Mouse (Mus musculus): ENCODE data around the gene Atp6v1e1. TPM values are rescaled to one million over a fixed set of nuclear protein-coding genes. Genes with fewer than 3 reads are reported as not detected.

The Atp6v1e1 gene
- total RNA-seq, 2 experiments from 2014 or later = 467 to 509 TPM

GRCm38 (mm10) chr6:120806999-120807737 lies 15.4 kb downstream of the Atp6v1e1 start:
- Histone ChIP-seq H3K4me3 (no peak overlapping the region), H3K27ac (no peak overlapping the region)
- TF ChIP-seq CTCF (conservative IDR thresholded peaks at IDR 0.05) = no peak
- no peak for DNase-seq (ENCODE audit: low spot score in 2 of 2)

- no peak for TF ChIP-seq CTCF (conservative IDR thresholded peaks at IDR 0.05)
- Histone ChIP-seq H3K27ac (peak overlapping the region; percentile 50), H3K4me3 (no peak overlapping the region)
- DNase-seq (ENCODE audit: low spot score in 2 of 2) = no peak
Measured at GRCm38 (mm10) chr6:120799581-120800041, 23.0 kb downstream of the Atp6v1e1 start.

- TF ChIP-seq CTCF (conservative IDR thresholded peaks at IDR 0.05) = no peak
- peak overlapping the region; percentile 50; the same call in 1 of the 2 replicates for H3K27ac ChIP-seq
Measured at GRCm38 (mm10) chr6:120798905-120799304, 23.7 kb downstream of the Atp6v1e1 start.

GRCm38 (mm10) chr6:120798019-120798418 lies 24.6 kb downstream of the Atp6v1e1 start:
- H3K4me3 ChIP-seq = no peak overlapping the region
- TF ChIP-seq CTCF (conservative IDR thresholded peaks at IDR 0.05) = no peak
- H3K27ac ChIP-seq = 0 out of 2 replicates have a peak overlapping the region, but pooled peaks have one; percentile 32
- no peak for DNase-seq (ENCODE audit: low spot score in 2 of 2)

More at GRCm38 (mm10) chr6:120798905-120799304, 23.7 kb downstream of the Atp6v1e1 start:
- DNase-seq (ENCODE audit: low spot score in 2 of 2) = no peak
- no peak overlapping the region for H3K4me3 ChIP-seq

- no peak overlapping the region for H3K4me3 ChIP-seq
- DNase-seq (ENCODE audit: low spot score in 2 of 2) = no peak
- H3K27ac ChIP-seq = peak overlapping the region; percentile 53; the same call in 1 of the 2 replicates
- TF ChIP-seq CTCF (conservative IDR thresholded peaks at IDR 0.05) = no peak
Measured at GRCm38 (mm10) chr6:120796111-120796510, 26.5 kb downstream of the Atp6v1e1 start.

- peak overlapping the region; percentile 53 for H3K27ac ChIP-seq
- TF ChIP-seq CTCF (conservative IDR thresholded peaks at IDR 0.05) = no peak
- DNase-seq (ENCODE audit: low spot score in 2 of 2) = no peak
- no peak overlapping the region for H3K4me3 ChIP-seq
Measured at GRCm38 (mm10) chr6:120795422-120796086, 27.0 kb downstream of the Atp6v1e1 start.

- TF ChIP-seq CTCF (conservative IDR thresholded peaks at IDR 0.05) = peak; percentile 58
- peak; percentile 60 to 65 for DNase-seq (ENCODE audit: low spot score in 2 of 2)
- Histone ChIP-seq H3K4me3 (no peak overlapping the region), H3K27ac (peak overlapping the region; percentile 65)
Measured at GRCm38 (mm10) chr6:120792947-120793346, 29.6 kb downstream of the Atp6v1e1 start.

- no peak for TF ChIP-seq CTCF (conservative IDR thresholded peaks at IDR 0.05)
- DNase-seq (ENCODE audit: low spot score in 2 of 2) = no peak
- no peak overlapping the region for H3K4me3 ChIP-seq
- H3K27ac ChIP-seq = no peak overlapping the region
Measured at GRCm38 (mm10) chr6:120790717-120791116, 31.9 kb downstream of the Atp6v1e1 start.

- no peak overlapping the region for H3K27ac ChIP-seq
- no peak for DNase-seq (ENCODE audit: low spot score in 2 of 2)
- TF ChIP-seq CTCF (conservative IDR thresholded peaks at IDR 0.05) = no peak
- no peak overlapping the region for H3K4me3 ChIP-seq
Measured at GRCm38 (mm10) chr6:120790153-120790552, 32.4 kb downstream of the Atp6v1e1 start.

- peak; percentile 55 for TF ChIP-seq CTCF (conservative IDR thresholded peaks at IDR 0.05)
- Histone ChIP-seq H3K27ac (no peak overlapping the region), H3K4me3 (no peak overlapping the region)
- DNase-seq (ENCODE audit: low spot score in 2 of 2) = no peak
Measured at GRCm38 (mm10) chr6:120788904-120789303, 33.7 kb downstream of the Atp6v1e1 start.

- Histone ChIP-seq H3K4me3 (no peak overlapping the region), H3K27ac (no peak overlapping the region)
- no peak for DNase-seq (ENCODE audit: low spot score in 2 of 2)
- no peak for TF ChIP-seq CTCF (conservative IDR thresholded peaks at IDR 0.05)
Measured at GRCm38 (mm10) chr6:120788068-120788607, 34.5 kb downstream of the Atp6v1e1 start.

GRCm38 (mm10) chr6:120784351-120784750 lies 38.2 kb downstream of the Atp6v1e1 start:
- no peak for TF ChIP-seq CTCF (conservative IDR thresholded peaks at IDR 0.05)
- no peak for DNase-seq (ENCODE audit: low spot score in 2 of 2)
- no peak overlapping the region for H3K27ac ChIP-seq
- H3K4me3 ChIP-seq = no peak overlapping the region

- TF ChIP-seq CTCF (conservative IDR thresholded peaks at IDR 0.05) = no peak
- Histone ChIP-seq H3K4me3 (no peak overlapping the region), H3K27ac (no peak overlapping the region)
- DNase-seq (ENCODE audit: low spot score in 2 of 2) = no peak
Measured at GRCm38 (mm10) chr6:120782948-120783347, 39.6 kb downstream of the Atp6v1e1 start.
